Mouse (Mus musculus) hindbrain, embryonic 16.5 days (tissue): ENCODE measurements around the gene Col20a1. TPM values are rescaled to one million over a fixed set of nuclear protein-coding genes. Genes with fewer than 3 reads are reported as not detected.
A peak's percentile ranks its signal among the peaks of the same experiment; 100 is the strongest.

Experiments
- ATAC-seq: fragments of 200-750 bp; cut with Nextera tagmentation; 2 replicates; pipeline ENCODE4 v1.8.0; 2017; ENCODE audit warnings: moderate TSS enrichment, moderate library complexity
- H3K27ac ChIP-seq: fragments of 300-500 bp; sonication (generic); 2 replicates; pipeline ENCODE4 v1.5.1; 2014; ENCODE audit warnings: low read depth, mild to moderate bottlenecking, control low read depth, low read length, moderate library complexity
- H3K27me3 ChIP-seq: fragments of 300-500 bp; sonication (generic); replicated peaks from 2 replicates; pipeline ENCODE4 v1.6.1; 2014; ENCODE audit warnings: low read length; ENCODE audit not compliant: control insufficient read depth, insufficient read depth
- H3K36me3 ChIP-seq: fragments of 300-500 bp; sonication (generic); 2 replicates; pipeline ENCODE4 v1.6.1; 2014; ENCODE audit warnings: mild to moderate bottlenecking, low read length, moderate library complexity, mixed read lengths; ENCODE audit not compliant: control insufficient read depth, insufficient read depth
- H3K4me1 ChIP-seq: fragments of 300-500 bp; sonication (generic); 2 replicates; pipeline ENCODE4 v1.6.1; 2014; ENCODE audit warnings: low read depth, low read length; ENCODE audit not compliant: control insufficient read depth, insufficient read depth
- H3K4me2 ChIP-seq: fragments of 300-500 bp; sonication (generic); 2 replicates; pipeline ENCODE4 v1.6.1; 2014; ENCODE audit warnings: mild to moderate bottlenecking, low read length, control low read depth, moderate library complexity
- H3K4me3 ChIP-seq: fragments of 300-500 bp; sonication (generic); 2 replicates; pipeline ENCODE4 v1.5.1; 2014; ENCODE audit warnings: mild to moderate bottlenecking, low read length, control low read depth, moderate library complexity
- H3K9ac ChIP-seq: fragments of 300-500 bp; sonication (generic); 2 replicates; pipeline ENCODE4 v1.6.1; 2014; ENCODE audit warnings: low read depth, mild to moderate bottlenecking, control low read depth, low read length, moderate library complexity
- H3K9me3 ChIP-seq: fragments of 300-500 bp; sonication (generic); 2 replicates; pipeline ENCODE4 v1.6.1; 2014; ENCODE audit warnings: mild to moderate bottlenecking, low read length, moderate library complexity; ENCODE audit not compliant: control insufficient read depth
- WGBS: fragments of 180-500 bp; shearing (Covaris S2); extraction: QIAGEN DNeasy Blood & Tissue Kit; methylation state at CpG from one replicate; pipeline ENCODE4 v1.1.7; 2014; 5-methylcytosine and 5-hydroxymethylcytosine counted together
- polyA plus RNA-seq: library from polyadenylated mRNA; unstranded; fragments of >200 nt; fragmentation: Nextera tagmentation; extraction: Ambion mirVana; gene quantifications from 2 replicates; pipeline ENCODE4 v1.2.1, GENCODE M21; 2015

Col20a1 gene
- polyA plus RNA-seq, 1 experiment from 2014 or later, result 0.04 TPM

DNA sequence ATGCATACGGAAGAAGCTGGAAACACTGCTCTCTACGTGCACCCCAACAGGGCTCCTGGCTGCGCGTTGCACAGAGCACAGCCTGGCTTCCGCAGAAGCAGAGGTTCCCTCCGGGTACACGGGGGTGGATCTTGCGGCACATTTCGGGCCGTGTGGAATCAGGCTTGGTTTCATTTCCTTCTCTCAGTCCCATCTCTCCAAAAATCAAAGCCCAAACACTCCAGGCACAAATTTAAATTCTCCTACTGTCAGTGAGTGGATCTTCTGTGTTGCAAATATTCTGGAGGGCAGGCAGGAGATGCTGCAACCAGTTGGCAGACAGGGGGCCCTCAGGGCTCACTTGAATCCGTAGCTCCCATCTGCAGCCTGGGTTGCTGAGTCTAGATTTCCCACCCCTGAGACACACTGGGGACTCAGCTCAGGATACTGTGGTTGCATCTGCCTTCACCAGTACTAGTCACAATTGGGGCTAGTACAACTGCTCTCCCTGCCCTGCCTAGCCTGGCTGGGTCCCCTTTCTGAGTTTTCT is 45.1 kb downstream of the Col20a1 start:
- Histone ChIP-seq H3K9me3 (no peaks in the 10 kb centered on the region), H3K36me3 (peaks cover 4% of the 10 kb centered on the region; the same call in 1 of the 2 replicates), H3K27me3 (no peaks in the 10 kb centered on the region), H3K4me2 (no peak overlapping the region), H3K4me3 (no peak overlapping the region), H3K27ac (no peak overlapping the region), H3K4me1 (peaks cover 3% of the 10 kb centered on the region; the same call in 1 of the 2 replicates), H3K9ac (0 out of 2 replicates have a peak overlapping the region, but pooled peaks have one; percentile 17)
- no peak for ATAC-seq
- 75% methylated on average over 11 of the region's 11 CpGs for WGBS

DNA sequence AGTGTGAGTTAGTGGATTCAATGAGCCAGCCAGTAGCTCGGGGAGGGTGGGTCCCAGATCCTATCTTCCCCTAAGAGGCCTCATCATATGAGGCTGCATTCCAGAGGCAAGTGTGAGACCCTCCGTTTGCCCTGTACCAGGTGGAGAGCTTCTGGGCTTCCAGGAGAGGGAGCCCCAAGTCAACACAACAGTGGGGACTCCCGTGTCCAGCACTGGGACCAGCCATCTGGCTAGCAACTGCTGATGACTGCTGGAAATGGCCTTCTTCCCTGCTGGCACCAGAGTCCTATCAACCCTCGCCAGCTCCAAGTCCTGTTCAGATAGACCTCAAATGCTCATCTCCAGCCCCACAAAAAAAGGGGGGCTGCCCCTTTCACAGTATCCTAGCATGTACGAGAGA is 46.1 kb downstream of the Col20a1 start:
- no peak overlapping the region for H3K9ac ChIP-seq
- no peak overlapping the region for H3K27ac ChIP-seq
- peaks cover 6% of the 10 kb centered on the region for H3K4me1 ChIP-seq
- no peaks in the 10 kb centered on the region for H3K27me3 ChIP-seq
- no peak overlapping the region for H3K4me3 ChIP-seq
- H3K36me3 ChIP-seq, result peaks cover 4% of the 10 kb centered on the region; the same call in 1 of the 2 replicates
- H3K4me2 ChIP-seq, result no peak overlapping the region
- peak; percentile 63; the same call in 1 of the 2 replicates for ATAC-seq
- WGBS, result 47% methylated on average over 5 of the region's 5 CpGs
- H3K9me3 ChIP-seq, result no peaks in the 10 kb centered on the region

- no peak overlapping the region for H3K27ac ChIP-seq
- H3K9ac ChIP-seq, result no peak overlapping the region
- H3K27me3 ChIP-seq, result no peaks in the 10 kb centered on the region
- peaks cover 4% of the 10 kb centered on the region; the same call in 1 of the 2 replicates for H3K36me3 ChIP-seq
- ATAC-seq, result no peak
- 65% methylated on average over 6 of the region's 6 CpGs for WGBS
- no peak overlapping the region for H3K4me2 ChIP-seq
- H3K4me3 ChIP-seq, result no peak overlapping the region
- no peaks in the 10 kb centered on the region for H3K9me3 ChIP-seq
- peaks cover 11% of the 10 kb centered on the region for H3K4me1 ChIP-seq
These were observed 47.0 kb downstream of the Col20a1 start for GRCm38 (mm10) chr2:181033310-181033709.

DNA sequence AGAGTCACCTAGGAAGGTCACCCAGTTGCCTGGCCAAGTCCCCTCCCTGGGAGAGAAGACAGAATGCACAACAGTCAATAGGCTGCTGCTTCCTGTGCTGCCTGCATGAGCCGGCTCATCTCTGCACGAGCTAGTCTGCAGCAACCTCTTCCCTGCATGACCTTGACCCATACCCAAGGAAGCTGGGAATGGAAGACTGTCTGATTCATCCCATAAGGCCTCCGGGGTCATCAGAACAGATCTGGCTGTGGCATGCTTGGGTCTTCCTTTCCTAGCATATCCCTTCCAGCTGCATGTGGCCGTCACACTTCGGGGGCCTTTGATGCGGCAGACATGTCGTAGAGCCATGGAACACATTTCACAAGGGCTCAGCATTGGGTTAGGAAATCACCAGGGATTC is 48.9 kb downstream of the Col20a1 start:
- Histone ChIP-seq H3K4me2 (no peak overlapping the region), H3K36me3 (0 out of 2 replicates have a peak, but pooled peaks cover 2% of the 10 kb centered on the region), H3K4me3 (no peak overlapping the region), H3K9ac (no peak overlapping the region), H3K9me3 (no peaks in the 10 kb centered on the region), H3K27me3 (no peaks in the 10 kb centered on the region), H3K27ac (no peak overlapping the region), H3K4me1 (peaks cover 16% of the 10 kb centered on the region)
- WGBS, result 83% methylated on average over 7 of the region's 7 CpGs
- ATAC-seq, result no peak

DNA sequence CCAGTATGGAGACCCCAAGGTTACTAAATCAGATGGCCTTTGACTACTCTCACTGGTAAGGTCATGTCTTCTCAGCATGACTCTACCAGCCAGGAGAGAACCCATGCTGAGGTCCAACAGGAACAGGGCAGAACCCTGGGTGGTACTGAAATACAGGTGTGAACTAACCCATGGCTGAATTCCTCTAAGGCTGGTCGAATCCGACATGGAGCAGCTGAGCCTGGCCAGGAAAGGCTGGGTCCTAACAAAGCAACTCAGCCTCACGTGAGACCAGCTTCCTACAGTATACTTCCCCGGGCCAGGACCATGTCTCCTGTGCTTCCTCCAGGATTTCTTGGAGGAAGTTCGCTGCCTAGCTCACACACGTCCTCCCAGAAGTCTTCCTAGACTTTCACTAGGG is 50.2 kb downstream of the Col20a1 start:
- no peak overlapping the region for H3K4me3 ChIP-seq
- H3K9me3 ChIP-seq, result no peaks in the 10 kb centered on the region
- H3K36me3 ChIP-seq, result 0 out of 2 replicates have a peak, but pooled peaks cover 2% of the 10 kb centered on the region
- ATAC-seq, result no peak
- H3K27me3 ChIP-seq, result no peaks in the 10 kb centered on the region
- no peak overlapping the region for H3K9ac ChIP-seq
- H3K4me1 ChIP-seq, result peaks cover 17% of the 10 kb centered on the region
- no peak overlapping the region for H3K4me2 ChIP-seq
- WGBS, result 77% methylated on average over 6 of the region's 6 CpGs
- no peak overlapping the region for H3K27ac ChIP-seq

GRCm38 (mm10) chr2:181038644-181039355 is 52.5 kb downstream of the Col20a1 start:
- WGBS, result under 1% methylated on average over 52 of the region's 63 CpGs
- peak; percentile 12; the same call in 1 of the 2 replicates for ATAC-seq
- no peaks in the 10 kb centered on the region for H3K36me3 ChIP-seq
- peaks cover 33% of the 10 kb centered on the region for H3K4me1 ChIP-seq
- H3K27me3 ChIP-seq, result no peaks in the 10 kb centered on the region
- peak overlapping the region; percentile 87 for H3K9ac ChIP-seq
- H3K4me3 ChIP-seq, result peak overlapping the region; percentile 81
- H3K4me2 ChIP-seq, result peak overlapping the region; percentile 90
- H3K27ac ChIP-seq, result peak overlapping the region; percentile 61; the same call in 1 of the 2 replicates
- no peaks in the 10 kb centered on the region for H3K9me3 ChIP-seq

DNA sequence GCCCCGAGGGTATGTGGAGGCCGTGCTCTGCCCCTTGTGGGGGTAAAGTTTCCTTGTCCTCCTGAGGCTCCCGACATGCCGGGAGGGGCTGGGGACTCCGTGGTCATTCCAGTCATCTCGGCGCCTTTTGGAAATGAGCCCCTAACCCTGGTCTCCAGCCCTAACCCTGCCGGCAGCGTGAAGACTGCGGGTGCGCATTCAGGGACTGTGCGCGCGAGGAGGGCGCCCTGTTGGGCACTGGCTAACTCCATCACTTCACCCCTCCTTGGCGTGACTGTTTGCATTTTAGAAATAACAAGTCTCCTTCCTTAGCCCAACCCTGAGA is 53.0 kb downstream of the Col20a1 start:
- H3K27ac ChIP-seq, result peak overlapping the region; percentile 61; the same call in 1 of the 2 replicates
- peak; percentile 9; the same call in 1 of the 2 replicates for ATAC-seq
- peak overlapping the region; percentile 90 for H3K4me2 ChIP-seq
- no peaks in the 10 kb centered on the region for H3K36me3 ChIP-seq
- peak overlapping the region; percentile 81 for H3K4me3 ChIP-seq
- H3K9me3 ChIP-seq, result no peaks in the 10 kb centered on the region
- H3K9ac ChIP-seq, result peak overlapping the region; percentile 87
- H3K27me3 ChIP-seq, result no peaks in the 10 kb centered on the region
- WGBS, result under 1% methylated on average over 16 of the region's 16 CpGs
- H3K4me1 ChIP-seq, result peaks cover 36% of the 10 kb centered on the region

DNA sequence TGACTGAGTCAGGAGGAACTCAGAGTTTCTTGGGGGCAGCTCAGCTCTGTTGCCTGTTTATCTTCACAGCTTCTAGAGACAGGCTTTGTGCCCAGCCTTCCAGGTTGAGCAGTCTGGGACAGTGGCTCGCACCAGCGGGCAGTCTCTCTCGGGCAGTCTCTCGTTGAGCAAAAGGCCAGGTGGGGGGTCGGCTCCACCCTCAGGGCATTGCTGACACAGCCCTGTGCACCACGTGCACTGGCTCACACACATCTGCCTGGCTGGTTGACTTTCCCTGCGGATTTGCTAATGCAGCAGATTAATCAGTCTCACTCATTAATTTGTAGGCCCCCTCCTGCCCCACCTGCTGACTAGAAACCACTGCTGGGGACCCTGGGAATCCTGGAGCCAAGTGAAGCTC is 55.6 kb downstream of the Col20a1 start:
- WGBS, result 6% methylated on average over 7 of the region's 7 CpGs
- H3K36me3 ChIP-seq, result no peaks in the 10 kb centered on the region
- no peaks in the 10 kb centered on the region for H3K27me3 ChIP-seq
- no peak overlapping the region for H3K4me2 ChIP-seq
- peaks cover 36% of the 10 kb centered on the region for H3K4me1 ChIP-seq
- H3K27ac ChIP-seq, result no peak overlapping the region
- no peak overlapping the region for H3K9ac ChIP-seq
- H3K4me3 ChIP-seq, result no peak overlapping the region
- 0 out of 2 replicates have a peak, but pooled peaks have one; percentile 8 for ATAC-seq
- H3K9me3 ChIP-seq, result no peaks in the 10 kb centered on the region

GRCm38 (mm10) chr2:181042376-181042775 is 56.0 kb downstream of the Col20a1 start:
- peaks cover 33% of the 10 kb centered on the region for H3K4me1 ChIP-seq
- ATAC-seq, result peak; percentile 8; the same call in 1 of the 2 replicates
- H3K9ac ChIP-seq, result no peak overlapping the region

More at GRCm38 (mm10) chr2:181042376-181042775, 56.0 kb downstream of the Col20a1 start:
- no peaks in the 10 kb centered on the region for H3K9me3 ChIP-seq
- H3K4me2 ChIP-seq, result no peak overlapping the region
- peak overlapping the region; percentile 1; the same call in 1 of the 2 replicates for H3K27ac ChIP-seq
- H3K4me3 ChIP-seq, result no peak overlapping the region
- no peaks in the 10 kb centered on the region for H3K27me3 ChIP-seq
- H3K36me3 ChIP-seq, result no peaks in the 10 kb centered on the region
